Mouse (Mus musculus): ENCODE measurements at regions not wholly inside any gene's neighbourhood (a gene's known extent, or its start where the extent isn't known, plus 50 kb on each side); places are given as distances from the start of the nearest gene placed in this dataset.
A peak's percentile ranks its signal among the peaks of the same experiment; 100 is the strongest.

DNA sequence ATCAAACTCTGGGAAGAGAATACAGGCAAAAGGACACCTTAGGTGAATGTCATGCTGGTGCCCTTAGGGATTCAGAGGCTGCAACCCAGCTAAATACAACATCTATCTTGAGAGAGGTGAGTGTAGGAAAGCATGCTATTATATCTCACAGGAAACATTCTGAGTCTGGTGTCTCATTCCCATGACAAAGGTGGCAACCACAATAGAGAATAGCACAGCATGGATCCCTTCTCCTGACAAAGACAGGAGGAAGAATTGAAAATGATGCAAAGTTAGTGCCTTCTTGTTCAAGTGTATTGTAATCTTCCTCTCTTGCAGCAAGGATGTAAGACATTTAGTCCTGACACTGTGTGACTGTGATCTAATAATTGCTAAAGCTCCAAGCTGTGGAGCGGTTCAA, 532.8 kb downstream of the Tfec start:
- no peak for DNase-seq (ENCODE audit: low read depth, low spot score)

DNA sequence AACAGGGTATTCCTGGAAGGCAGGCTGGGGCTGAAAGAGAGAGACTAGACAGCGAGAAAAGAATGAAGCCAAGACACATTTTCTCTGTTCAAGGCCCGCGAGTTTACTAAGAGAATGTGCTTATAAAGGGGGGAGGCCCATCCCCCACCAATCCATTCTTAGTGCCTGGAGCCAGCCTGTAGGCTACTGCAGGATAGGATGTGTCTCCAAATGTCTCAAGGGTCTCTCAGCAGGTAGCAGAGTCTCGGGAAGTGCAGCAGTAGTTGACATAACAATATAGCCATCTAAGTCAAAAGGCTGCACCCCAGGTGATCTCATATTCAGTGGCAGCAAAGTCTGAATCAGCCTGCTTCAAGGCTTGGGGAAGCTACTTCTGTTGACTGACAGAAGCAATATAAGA, 536.2 kb downstream of the Tfec start:
- no peak for DNase-seq (ENCODE audit: low read depth, low spot score)

DNA sequence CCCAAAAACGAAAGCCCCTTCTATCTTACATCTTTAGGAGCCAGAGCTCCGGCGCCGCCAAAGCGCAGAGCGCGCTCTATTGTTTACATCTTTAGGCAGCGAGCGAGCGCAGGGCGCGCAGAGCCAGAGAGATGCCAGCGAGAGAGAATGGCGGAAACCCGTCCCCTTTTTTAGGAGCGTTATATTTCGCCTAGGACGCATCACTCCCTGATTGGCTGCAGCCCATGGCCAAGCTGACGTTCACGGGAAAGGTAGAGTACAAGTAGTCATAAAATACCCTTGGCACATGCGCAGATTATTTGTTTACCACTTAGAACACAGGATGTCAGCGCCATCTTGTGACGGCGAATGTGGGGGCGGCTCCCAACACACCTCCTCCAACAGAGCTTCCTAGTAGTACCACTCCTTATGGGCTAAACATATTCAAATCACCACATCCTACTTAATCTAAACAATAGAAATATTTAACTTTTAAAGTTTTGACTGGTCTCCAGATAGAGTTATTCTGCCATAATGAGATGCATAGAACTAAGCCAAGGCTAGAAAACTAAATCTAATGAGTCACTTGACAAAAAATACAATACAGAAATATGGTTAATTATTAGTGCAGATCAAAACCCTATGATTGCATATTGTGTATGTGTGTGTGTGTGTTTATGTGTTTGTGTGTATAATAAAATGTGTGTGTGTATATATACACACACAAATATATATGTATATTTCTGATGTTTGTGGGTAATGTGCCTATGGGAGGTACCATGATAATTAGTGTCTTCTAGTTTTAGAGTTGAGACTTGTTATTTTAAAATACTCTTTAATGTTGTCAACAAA, 538.1 kb downstream of the Tfec start:
- peak; percentile 8 for DNase-seq (ENCODE audit: low read depth, low spot score)

DNA sequence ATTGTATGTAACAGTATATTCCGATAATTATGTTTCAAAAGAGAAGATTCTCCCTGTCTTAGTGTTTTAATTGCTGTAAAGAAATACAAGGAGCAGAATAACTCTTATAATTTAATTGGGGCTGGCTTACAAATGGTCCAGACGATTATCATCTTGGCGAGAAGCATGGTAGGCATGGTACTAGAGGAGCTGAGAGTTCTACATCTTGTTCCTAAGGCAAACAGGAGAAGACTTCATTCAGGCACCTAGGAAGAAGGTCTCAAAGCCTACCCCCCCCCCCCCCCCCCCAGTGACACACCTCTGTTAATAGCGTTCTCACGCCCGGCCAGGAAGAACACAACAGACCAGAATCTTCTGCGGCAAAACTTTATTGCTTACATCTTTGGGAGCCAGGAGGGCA, 538.8 kb downstream of the Tfec start:
- DNase-seq (ENCODE audit: low read depth, low spot score): no peak

DNA sequence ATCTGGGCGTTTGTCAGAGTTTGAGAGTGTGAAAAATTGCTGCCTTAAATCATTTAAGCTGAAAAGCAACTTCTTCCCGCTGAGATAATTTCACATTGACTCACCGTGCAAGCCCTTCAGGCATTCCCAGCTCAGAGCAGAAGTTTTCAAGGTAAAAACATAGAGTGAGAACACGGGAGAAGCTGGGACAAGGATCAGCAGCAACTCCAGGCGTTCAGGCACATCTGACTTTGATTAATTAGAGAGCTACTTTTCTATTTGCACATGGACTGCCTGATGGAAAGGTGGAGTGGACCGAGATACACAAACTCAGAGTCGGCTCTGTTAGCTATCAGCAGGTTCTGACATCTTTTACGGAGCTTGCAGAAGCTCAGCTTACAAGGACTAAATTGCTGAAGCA, 564.6 kb downstream of the Tfec start:
- no peak for DNase-seq (ENCODE audit: low read depth, low spot score)

DNA sequence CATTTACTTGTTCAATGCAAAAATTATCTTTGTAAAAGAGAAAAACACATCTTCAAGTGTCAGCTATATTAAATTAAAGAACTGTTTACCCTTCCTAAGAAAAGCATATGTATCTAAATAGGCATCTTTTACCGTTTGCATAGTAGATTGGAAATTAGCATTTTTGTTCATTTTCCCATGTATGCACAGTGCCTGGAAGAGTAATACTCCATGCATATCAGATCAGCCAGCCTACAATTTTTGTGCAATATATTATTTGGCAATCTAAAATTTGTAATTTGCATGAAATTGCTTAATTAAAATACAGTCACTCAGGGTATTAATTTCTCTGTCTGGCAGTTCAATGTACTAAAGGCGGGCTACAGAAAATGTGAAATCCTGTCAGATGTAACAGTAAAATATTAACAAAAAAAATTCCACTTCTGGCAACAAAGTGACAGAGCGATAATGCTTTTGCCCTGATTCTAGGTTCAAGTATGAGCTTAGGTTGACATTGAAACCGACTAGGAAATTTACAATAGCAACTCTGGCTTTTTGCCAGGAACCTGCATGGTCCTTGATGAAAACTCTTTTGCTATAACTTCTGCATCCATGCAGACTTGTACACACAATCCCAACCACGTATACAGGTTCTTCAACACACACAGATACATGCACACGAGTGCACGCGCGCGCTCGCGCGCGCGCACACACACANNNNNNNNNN, 583.8 kb downstream of the Tfec start:
- no peak for DNase-seq (ENCODE audit: low read depth, low spot score)

DNA sequence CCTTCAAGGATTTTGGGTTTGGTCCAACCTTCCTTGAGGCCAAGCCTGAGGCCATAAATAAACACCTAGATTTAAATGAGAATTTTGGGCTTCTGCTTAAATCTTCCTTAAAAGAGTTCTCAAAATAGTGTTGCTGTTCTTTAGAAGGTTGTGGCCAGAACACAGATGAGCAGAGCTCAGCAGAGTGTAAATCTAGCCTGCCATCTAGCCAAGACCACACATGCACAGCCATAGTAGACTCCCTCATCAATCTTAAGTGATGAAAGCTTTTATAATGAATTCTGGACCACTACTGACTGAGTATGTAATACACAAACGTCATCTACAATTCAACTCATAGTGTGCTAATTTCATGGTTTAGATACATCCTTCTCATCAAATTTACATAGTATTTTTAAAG, 585.3 kb downstream of the Tfec start:
- DNase-seq (ENCODE audit: low read depth, low spot score): no peak

DNA sequence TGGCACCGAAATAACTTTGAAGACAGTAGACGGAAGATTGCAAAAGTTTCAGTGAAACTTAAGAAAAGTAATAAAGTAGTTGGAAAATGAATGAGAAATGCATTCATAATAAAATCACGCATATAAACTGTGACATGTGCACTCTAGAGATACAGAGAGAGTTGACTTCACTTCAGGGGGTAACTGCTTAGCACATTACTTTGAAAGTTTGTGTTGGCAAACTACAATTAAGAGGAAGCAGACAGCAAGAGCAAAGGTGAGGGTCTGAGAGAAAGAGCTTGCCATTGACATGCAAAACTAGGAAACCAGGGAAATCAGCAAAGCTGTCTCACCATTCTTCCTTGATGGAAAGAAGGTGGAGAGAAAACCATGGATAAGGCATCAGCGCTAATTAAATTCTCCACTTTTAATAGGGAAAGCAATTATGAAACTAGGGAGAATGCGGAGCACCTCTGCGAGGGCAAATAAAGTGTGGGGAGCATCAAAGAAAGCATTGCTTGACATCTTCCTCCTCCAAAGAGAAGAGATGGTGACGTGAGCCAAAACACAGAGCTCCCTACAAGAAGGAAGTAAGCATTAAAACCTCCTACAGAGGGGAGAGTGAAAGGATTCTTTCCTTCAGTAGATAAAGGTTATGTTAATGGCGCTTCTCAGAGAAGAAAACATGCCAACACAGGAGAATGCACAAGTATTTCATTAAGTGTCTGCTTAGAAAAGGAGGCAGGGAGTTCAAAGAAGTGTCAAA, 563.0 kb downstream of the Mdfic start:
- peak; percentile 4 for DNase-seq (ENCODE audit: low read depth, low spot score)

DNA sequence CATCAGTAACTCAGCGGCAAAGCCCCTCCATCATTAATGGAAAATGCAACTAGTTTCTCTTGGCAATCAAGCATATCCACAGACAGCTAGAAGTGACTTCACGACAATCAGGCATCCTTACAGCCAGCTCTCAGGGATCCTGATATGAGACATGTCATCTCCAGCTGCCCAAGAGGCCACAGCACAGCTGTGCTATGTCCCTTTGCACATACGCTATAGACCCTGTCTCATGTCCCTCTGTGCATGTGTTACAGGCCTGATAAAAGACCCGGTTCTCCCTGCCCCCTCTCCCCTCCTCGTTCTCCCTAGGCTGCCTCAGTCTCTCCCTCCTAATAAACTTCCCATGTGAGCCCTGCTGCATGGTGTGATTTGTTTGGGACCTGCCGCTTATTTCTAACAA, 561.5 kb downstream of the Mdfic start:
- DNase-seq (ENCODE audit: low read depth, low spot score): no peak
